Mouse (Mus musculus): ENCODE data around the gene Cpa4.

Cpa4 gene

DNA sequence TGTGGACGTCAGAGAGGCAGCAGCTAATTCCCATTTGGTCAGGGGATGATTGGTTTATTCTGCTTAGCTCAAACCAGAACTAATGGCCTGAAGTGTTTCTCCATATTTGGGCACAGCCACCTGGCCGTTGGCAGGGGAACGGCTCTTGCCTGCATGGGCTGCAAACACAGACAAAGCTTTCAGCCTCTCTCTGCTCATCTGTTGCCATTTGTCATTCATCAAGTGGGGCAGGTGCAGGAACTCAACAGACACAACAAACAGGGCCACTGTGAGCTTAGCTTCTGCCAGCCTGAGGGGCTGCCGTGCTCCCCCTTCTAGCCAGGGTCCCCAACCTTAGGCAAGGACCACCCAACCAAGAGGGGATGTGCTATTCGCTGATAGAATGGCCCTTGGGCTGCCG is 60.0 kb downstream of the Cpa4 start:
- peak; percentile 68 for DNase-seq (ENCODE audit: low spot score)

GRCm38 (mm10) chr6:30629989-30630388 is 61.8 kb downstream of the Cpa4 start:
- no peak for DNase-seq (ENCODE audit: low spot score)

GRCm38 (mm10) chr6:30635361-30635862 is 67.2 kb downstream of the Cpa4 start:
- peak; percentile 65 for DNase-seq (ENCODE audit: low spot score)

DNA sequence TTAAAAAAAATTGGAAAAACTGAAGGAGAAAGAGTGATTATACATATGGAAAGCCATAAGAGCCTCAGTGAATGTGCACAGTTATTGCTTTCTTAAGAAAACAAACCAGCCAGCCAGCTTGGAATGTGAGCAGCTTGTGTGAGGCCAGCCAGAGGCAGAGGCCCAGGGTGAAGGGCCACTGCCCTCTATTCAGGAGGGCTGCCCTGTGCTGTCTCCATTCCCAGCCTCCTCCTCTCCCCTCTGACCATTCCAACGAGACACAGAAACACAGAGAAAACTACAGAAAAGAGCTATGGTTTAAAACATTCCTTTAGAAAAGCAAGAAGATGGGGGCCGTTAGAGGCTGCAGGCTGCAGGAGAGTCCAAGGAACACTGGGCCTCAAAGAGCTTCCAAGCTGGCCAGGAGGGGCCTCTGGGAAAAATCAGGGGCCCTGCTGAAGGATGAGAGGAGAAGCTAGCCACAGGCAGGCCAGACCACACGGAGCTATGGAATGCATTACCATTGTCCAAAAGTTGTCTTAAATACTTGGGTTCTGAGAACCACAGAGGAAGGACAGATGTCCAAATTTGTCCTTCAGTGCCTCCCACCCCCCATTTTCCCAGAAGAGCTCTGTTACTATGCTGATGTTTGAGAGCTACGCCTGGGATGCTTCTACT is 68.1 kb downstream of the Cpa4 start:
- DNase-seq (ENCODE audit: low spot score), result peak; percentile 83

GRCm38 (mm10) chr6:30638674-30639268 is 70.6 kb downstream of the Cpa4 start, which contains the start of gene Cpa1:
Gene Cpa1, plus strand, starts transcription at chr6:30639218.
- no peak for DNase-seq (ENCODE audit: low spot score)

Measured in embryo, embryonic 10.5 days (tissue).